Mouse (Mus musculus) adrenal gland (tissue): ENCODE measurements at regions not wholly inside any gene's neighbourhood (a gene's known extent, or its start where the extent isn't known, plus 50 kb on each side); places are given as distances from the start of the nearest gene placed in this dataset.

ENCODE experiments used
- intact Hi-C: fragments of 180-260 bp; cut with DNase I; formaldehyde crosslinking; loops from one replicate; pipeline ENCODE4 v1.15.1; 2025

DNA sequence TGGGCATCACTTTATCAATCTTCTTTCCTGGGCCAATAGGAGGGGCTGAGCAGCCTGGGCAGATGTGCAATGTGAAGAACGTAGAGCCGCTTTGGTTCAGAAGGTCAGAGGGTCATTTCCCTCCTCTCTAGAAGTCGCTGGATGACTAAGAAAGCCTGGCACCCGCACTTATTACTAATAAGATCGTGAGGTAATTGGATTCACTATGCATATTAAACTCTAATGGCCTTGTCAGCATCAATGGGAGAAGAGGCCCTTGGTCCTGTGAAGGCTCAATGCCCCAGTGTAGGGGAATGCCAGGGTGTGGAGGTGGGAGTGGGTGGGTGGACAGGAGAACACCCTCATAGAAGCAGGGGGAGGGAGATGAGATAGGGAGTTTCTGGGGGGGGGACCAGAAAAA lies 149.8 kb upstream of the Mast4 start:
- intact Hi-C loops: no loop called here

DNA sequence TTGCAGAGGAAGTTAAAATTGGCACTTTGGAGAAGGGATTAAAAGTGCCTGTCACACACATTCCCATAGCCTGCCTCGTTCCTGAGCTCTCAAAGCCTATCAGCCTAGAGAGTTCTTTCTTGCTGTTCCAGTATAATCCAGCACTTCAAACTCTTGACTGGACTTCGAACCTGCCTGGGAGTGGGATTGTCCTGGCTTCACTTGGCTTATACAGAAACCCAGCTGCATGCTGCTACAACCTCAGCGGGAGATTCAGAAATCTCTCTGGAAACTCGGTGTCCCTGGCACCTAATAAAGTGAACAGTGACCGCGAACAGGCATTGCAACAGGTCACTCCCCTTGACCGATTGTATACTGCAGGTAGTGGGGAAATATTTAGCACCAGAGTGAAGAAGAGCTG lies 149.1 kb upstream of the Mast4 start:
- intact Hi-C loops: no loop called here

DNA sequence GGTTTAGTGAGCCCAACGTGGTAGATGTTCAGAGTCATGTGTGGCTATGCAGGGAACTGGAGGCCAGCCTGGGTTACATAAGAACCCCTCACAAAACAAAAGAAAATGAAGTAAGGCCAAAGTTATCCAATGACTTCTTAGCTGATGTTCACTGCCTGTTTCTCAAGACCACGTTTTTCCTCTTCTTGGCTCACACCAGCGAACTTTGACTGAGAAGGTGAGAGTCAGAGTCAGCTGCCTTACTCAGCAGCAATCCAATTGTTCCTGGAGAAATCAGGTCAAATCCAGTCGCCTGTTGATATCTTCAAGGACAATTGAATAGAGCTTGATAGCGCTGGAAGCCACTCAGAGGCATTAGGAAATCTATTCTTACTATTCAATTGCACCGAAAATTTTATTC lies 142.0 kb upstream of the Mast4 start:
- intact Hi-C loops: no loop called here

DNA sequence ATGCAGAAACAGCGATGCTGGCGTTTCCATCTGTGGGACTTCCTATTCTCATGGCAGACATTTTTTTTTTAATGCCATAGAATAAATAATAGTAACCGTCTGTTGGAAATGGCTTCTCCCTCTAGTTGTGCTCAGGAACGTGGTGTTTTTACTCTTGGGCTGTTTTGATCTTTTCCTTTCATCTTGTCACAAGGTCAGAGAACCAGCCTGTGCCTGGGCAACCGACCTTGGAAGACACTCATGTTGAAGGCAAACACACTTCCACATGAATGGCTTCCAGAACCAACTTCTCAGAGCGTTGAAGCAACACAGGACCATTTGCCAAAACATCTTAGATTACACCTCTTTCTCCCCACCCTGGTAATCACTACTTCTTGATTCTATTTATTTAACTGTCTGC lies 137.9 kb upstream of the Mast4 start:
- intact Hi-C loops: no loop called here

DNA sequence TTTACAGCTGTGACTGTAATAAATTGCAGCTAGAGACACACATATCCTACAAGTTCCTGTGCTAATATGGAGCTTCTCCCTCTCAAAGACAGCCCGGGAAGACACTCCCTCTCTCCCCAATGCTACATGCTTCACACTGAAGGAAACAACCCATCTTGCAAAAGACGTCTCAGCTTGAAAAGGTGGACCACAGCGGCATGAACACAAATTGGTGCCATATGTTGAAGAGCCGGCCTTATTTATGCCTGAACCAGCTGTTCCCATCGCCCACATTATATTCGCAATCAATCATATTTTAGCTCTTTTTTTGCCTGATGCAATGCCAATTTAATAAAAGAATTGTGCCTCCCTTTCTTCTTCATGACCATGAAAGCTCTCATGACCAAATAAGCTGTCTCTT lies 135.8 kb upstream of the Mast4 start:
- intact Hi-C loops: no loop called here

DNA sequence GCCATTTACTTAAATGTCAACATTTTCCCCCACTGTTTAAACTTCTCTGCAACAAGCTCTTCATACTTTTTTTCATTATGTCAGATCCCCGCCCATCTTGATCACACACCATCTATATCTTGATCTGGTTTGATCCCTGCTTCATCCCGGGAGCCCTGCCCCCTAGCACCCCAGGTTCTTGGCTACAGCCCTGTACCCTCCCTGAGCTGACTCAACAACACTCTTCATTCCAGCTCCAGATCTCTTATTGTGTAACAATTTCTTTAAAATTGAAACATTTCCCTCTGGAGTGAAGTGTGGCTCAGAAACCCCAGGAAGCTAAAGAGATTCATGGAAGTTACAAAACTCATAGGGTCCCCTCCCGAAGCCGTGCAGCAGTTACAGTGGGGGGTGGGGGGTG lies 126.2 kb upstream of the Mast4 start:
- intact Hi-C loops: no loop called here

GRCm38 (mm10) chr13:103459486-103460147 lies 125.3 kb upstream of the Mast4 start:
- intact Hi-C loops: no loop called here

- intact Hi-C loops: no loop called here
Measured at GRCm38 (mm10) chr13:103452837-103453236, 118.5 kb upstream of the Mast4 start.

GRCm38 (mm10) chr13:103430589-103430988 lies 96.3 kb upstream of the Mast4 start:
- intact Hi-C loops: no loop called here

GRCm38 (mm10) chr13:103424011-103424410 lies 89.7 kb upstream of the Mast4 start:
- intact Hi-C loops: no loop called here

- intact Hi-C loops: no loop called here
Measured at GRCm38 (mm10) chr13:103423417-103423816, 89.1 kb upstream of the Mast4 start.

GRCm38 (mm10) chr13:103422997-103423396 lies 88.7 kb upstream of the Mast4 start:
- intact Hi-C loops: no loop called here

- intact Hi-C loops: no loop called here
Measured at GRCm38 (mm10) chr13:103419146-103419545, 84.8 kb upstream of the Mast4 start.

DNA sequence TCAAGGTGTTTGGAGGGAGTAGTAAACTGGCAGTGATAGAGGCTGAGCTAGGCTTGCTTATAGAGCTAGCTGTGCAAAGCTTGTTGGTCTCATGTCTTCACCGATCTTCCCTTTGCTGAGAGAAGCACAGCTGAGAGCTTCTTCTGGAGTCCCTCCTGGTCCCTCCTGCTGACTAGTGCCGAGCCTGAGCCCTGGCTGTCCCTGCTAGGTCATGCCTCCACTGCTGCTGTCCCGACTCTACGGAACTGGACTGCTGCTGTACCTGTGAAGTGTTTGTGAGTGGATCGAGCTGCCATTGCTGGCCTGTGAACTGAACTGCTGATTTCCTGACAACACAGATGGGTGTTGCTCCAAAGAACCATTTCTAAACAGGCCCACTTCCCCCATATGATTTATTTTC lies 83.0 kb upstream of the Mast4 start:
- intact Hi-C loops: no loop called here

- intact Hi-C loops: no loop called here
Measured at GRCm38 (mm10) chr13:103415335-103415734, 81.0 kb upstream of the Mast4 start.

DNA sequence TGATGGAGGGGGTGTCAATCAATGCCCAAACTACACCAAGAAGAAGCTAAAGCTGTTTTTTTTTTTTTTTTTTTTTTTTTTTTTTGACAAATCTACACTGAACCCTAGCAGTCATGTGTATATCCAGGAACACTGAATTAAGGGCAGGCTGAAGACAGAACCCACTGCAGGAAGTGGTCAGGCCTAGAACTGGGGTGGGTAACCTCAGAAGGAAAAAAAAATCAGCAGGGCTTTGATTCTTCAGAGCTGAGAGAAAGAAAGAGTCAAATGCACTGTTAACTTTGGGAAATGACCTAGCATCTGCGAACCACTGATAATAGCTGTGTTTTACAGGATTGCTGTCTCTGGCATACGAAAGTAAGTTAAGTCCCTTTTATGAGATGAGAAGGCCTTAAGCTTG lies 78.3 kb upstream of the Mast4 start:
- intact Hi-C loops: no loop called here

DNA sequence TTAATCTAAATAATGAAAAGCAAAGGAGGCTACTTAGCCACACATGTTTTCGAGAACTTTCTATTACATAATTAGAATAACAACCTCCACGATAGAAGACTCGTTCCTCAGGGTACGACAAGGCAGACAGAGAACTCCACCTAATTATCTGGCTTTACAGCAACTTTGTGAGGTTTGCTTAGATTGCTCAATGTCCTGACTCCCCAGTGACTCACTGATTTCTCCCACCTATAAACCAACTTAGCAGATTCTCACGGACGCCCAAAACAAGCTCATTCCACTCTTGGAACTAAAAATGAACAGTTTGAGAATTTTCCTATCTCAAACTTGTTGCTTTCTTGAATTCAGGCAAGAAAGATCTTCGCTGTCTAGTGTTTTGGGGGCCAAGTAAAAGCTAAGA lies 75.0 kb upstream of the Mast4 start:
- intact Hi-C loops: no loop called here

GRCm38 (mm10) chr13:103396526-103397020 lies 62.3 kb upstream of the Mast4 start:
- intact Hi-C loops: no loop called here

GRCm38 (mm10) chr13:103396099-103396498 lies 61.8 kb upstream of the Mast4 start:
- intact Hi-C loops: no loop called here

DNA sequence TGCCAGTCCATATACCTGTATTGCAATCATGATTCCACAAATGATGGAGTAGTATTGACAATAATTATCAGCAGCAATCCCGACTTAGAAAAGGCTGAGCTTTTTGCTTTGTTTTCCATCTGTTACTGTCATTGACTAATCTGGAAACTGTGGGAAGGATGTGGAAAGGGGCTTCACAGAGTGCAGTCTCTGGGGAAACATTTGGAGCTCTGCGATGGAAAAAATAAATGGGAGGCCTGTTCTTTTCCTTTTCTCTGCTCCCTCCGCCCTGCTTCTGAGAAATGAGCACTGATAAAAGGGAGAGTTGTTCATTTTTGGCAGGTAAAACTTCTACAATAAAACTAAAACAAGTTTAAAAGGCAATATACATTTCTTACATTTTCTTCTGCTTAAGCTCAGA lies 58.3 kb upstream of the Mast4 start:
- intact Hi-C loops: no loop called here

DNA sequence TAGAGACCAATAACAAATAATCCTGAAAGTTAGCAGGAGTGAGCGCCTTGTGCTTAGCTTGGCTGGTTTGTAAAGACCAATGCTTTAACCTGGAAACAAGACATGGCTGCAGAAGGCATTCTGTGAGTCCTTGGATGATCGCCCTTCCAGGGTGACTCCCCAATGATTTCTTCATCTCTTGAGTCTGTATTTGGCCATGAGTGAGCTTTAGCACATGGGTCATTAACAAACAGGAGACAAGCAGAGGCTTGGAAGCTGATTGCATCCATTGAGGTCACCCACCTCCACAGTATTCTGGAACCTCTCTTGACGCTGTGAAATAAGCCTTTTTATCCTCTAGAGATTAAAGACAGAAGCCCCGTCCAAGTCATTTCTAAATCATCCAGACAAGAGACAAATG lies 57.1 kb upstream of the Mast4 start:
- intact Hi-C loops: no loop called here

- intact Hi-C loops: no loop called here
Measured at GRCm38 (mm10) chr13:103390991-103391390, 56.7 kb upstream of the Mast4 start.

DNA sequence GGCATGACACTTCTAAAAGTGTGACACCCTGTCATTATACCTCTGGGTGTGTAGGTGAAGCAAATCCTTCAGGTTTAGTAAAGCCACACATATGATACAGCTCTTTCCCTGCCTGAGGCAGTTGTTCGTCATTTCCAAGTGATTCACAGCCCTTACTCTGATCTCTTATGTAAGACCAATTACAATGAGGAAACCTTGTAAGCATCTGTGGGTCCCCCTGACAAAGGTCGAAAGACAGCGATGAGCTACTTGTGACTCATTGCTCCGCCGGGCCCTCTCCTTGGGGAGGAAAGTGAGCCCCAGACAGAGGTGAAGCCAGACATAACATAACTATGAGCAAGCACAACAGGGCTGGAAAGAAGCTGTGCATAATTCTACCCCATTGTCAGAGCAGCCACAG lies 52.7 kb upstream of the Mast4 start:
- intact Hi-C loops: no loop called here
